Mouse (Mus musculus): Measurements from ENCODE around the gene Plscr3. TPM values are rescaled to one million over a fixed set of nuclear protein-coding genes. Genes with fewer than 3 reads are reported as not detected.
"Not testable (repeated sequence)": the region's sequence is repeated elsewhere in the genome, so short reads cannot be mapped to it uniquely, and the experiment has no call there.

Gene Plscr3
- polyA plus RNA-seq, 1 experiment from 2014 or later, result 55.1 TPM

DNA sequence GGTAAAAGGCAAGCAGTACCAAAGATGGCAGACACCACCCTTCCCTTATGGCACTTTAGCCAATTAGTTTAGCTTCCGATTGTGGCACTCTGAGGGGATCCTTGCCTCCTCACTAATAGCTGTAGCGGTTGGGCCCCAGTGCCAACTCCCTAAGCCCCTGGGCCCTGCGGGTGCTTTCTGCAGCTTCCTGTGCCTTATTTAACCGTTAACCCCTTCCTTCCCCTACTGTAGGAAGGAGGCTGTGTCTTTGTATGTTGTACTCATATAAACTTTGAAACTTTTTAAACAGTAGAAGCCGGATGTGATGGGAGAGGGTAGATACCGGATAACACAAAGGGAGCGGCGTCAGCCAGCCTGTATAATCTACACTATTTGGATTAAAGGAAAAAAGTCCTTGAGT lies 4.6 kb downstream of the Plscr3 start:
- Histone ChIP-seq H3K27me3 (no peaks in the 10 kb centered on the region), H3K9me3 (no peaks in the 10 kb centered on the region), H3K27ac (no peak overlapping the region), H3K4me2 (no peak overlapping the region), H3K4me1 (peaks cover 32% of the 10 kb centered on the region), H3K36me3 (replicated peaks) (peaks cover 40% of the 10 kb centered on the region), H3K9ac (no peak overlapping the region), H3K4me3 (replicated peaks) (no peak overlapping the region)
- ATAC-seq (ENCODE audit: low FRiP score), result no peak
- WGBS, result 81% methylated on average over 8 of the region's 8 CpGs

DNA sequence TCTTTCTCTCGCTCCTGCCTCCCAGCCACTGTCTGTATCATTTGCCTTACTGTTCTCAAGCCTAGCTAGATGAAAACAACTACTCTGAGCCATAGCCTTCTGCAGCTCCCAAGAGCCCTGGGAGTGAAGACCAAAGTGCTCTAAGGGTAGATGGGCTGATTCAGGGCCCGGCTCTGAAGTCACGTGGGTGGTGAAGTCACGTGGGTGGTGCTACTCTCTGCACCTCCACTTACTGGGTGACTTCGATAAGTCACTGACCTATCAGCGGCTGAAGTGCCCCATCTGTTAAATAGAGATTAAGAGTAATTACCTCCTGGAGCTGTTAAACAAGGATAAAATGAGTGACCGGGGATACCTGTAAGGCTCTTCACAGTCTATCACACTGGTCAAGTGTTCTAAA lies 7.8 kb downstream of the Plscr3 start:
- Histone ChIP-seq H3K9me3 (no peaks in the 10 kb centered on the region), H3K9ac (no peak overlapping the region), H3K36me3 (replicated peaks) (peaks cover 30% of the 10 kb centered on the region), H3K4me2 (no peak overlapping the region), H3K27ac (no peak overlapping the region), H3K27me3 (peaks cover 16% of the 10 kb centered on the region), H3K4me1 (peaks cover 15% of the 10 kb centered on the region), H3K4me3 (replicated peaks) (no peak overlapping the region)
- WGBS, result 79% methylated on average over 7 of the region's 7 CpGs
- no peak for ATAC-seq (ENCODE audit: low FRiP score)

DNA sequence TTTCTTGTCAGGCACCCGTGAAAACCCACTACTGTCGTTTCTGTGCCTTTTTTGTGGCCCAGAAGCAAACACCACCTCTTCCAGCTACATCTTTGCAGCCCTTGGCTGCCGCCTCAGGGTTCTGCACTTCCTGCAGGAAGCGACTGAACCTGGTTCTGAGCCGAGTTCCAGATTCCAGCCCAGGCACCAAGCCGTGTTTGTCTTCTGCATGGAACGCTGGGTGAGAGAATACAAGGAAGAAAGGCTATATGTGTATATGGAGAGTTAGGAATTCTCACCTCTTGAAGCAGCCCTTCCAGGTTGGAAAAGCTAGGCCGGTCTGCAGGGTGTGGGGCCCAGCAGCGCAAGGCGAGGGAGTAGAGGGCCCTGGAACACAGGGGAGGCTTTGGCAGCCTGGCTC lies 8.5 kb downstream of the Plscr3 start:
- 88% methylated on average over 10 of the region's 10 CpGs for WGBS
- Histone ChIP-seq H3K9me3 (no peaks in the 10 kb centered on the region), H3K27ac (0 out of 2 replicates have a peak overlapping the region, but pooled peaks have one; percentile 33), H3K4me1 (peaks cover 15% of the 10 kb centered on the region), H3K36me3 (replicated peaks) (peaks cover 23% of the 10 kb centered on the region), H3K9ac (no peak overlapping the region), H3K4me2 (no peak overlapping the region), H3K27me3 (peaks cover 23% of the 10 kb centered on the region), H3K4me3 (replicated peaks) (no peak overlapping the region)
- no peak for ATAC-seq (ENCODE audit: low FRiP score)

DNA sequence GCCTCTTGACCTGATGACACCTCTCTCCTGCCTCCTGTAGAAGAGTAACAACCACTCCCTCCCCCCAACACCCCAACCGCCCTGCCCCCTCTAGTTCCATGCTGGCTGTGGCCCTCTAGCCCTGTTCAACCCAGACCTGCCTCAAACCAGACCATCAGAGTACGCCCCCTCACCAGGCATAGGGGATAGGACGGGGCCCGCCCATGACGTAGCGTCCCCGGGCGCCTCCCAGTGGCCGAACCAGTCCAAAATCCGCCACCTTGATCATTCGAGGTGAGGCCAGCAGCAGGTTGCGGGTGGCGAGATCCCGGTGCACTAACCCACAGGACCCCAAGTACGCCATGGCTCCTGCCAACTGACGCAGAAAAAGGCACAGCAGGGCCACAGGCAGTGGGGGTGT lies 9.2 kb downstream of the Plscr3 start:
- Histone ChIP-seq H3K36me3 (replicated peaks) (peaks cover 17% of the 10 kb centered on the region), H3K4me3 (replicated peaks) (no peak overlapping the region), H3K27ac (0 out of 2 replicates have a peak overlapping the region, but pooled peaks have one; percentile 33), H3K4me1 (peaks cover 12% of the 10 kb centered on the region), H3K9me3 (no peaks in the 10 kb centered on the region), H3K4me2 (peak overlapping the region; percentile 4; the same call in 1 of the 2 replicates), H3K27me3 (peaks cover 27% of the 10 kb centered on the region), H3K9ac (no peak overlapping the region)
- 16% methylated on average over 16 of the region's 16 CpGs for WGBS
- no peak; the same call in 1 of the 2 replicates for ATAC-seq (ENCODE audit: low FRiP score)

DNA sequence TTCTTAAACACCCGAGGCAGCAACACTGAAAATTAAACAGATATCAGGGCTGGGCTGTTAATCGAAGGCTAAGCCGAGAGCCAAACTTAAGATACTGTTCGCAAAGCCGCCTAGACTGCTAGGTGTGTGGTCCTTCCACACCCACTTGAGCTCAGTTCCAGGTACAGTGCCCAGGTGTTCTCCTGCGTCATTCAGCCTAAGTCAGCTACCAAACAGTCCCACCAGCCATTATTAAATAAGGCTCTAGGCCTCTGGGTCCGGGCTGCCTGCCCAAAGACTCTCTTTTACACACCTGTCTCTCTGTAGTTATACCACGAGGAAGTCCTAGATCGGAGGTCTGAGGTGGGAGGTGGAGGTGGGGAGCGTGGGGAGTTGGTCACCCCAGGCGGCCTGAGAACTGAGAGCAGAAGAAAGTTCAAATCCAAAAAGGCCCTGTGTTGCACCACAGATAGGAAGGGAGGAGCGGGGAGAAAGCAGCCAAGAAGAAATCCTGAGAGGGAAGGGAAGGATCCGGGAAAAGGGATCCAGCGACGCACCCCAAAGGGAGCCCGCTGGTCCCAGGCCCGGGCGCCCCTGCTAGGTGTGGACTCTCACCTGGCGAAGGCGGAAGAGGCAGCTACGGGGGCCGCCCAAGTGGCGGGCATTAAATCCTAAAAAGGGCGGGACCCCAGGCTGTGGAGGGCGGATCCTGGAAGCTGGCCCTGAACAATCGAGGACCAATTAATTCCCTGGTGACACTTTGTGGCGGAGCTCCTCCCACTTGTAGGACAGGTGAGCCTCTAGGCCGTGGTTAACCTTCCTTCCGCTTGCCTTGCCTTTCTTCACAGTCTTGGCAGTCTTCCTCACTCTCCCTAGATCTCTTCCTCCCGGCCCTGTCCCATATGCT lies 12.2 kb downstream of the Plscr3 start, which contains the start of gene Tnk1:
Gene Tnk1 (minus strand): TSS at position 618 of the 886 bp plus-strand sequence.
- H3K9me3 ChIP-seq, result no peaks in the 10 kb centered on the region
- H3K4me2 ChIP-seq, result no peak within 1 kb of the TSS
- 20% methylated on average over 30 of the region's 30 CpGs for WGBS
- no peak within 1 kb of the TSS for H3K4me3 ChIP-seq (replicated peaks)
- no peak within 1 kb of the TSS for H3K27ac ChIP-seq
- H3K36me3 ChIP-seq (replicated peaks), result no peaks in the 10 kb centered on the region
- no peak within 1 kb of the TSS for H3K9ac ChIP-seq
- no peak for ATAC-seq (ENCODE audit: low FRiP score)
- H3K27me3 ChIP-seq, result peaks cover 27% of the 10 kb centered on the region
- peaks cover 7% of the 10 kb centered on the region for H3K4me1 ChIP-seq

DNA sequence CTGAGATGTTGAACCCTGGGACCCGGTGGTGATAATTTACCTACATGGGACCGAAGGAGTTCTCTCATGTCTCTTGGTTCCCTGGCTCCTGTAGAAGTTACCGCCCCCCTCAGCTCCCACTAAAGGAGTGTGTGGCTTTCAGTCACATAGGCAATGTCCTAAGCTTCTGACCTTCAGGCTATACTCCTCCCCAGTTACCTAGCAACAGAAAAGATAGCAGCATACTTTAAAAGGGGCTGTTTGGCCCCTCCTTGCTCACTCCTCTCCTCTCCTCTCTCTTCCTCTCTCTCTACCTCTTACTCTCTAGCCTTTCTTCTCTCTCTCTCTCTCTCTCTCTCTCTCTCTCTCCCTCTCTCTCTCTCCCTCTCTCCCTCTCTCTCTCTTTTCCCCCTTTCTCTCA lies 17.6 kb downstream of the Plscr3 start:
- not testable (repeated sequence) for H3K9ac ChIP-seq; ATAC-seq (ENCODE audit: low FRiP score); H3K9me3 ChIP-seq; H3K4me1 ChIP-seq; H3K36me3 ChIP-seq (replicated peaks); H3K27ac ChIP-seq; H3K4me3 ChIP-seq (replicated peaks); H3K4me2 ChIP-seq
- peaks cover 13% of the 10 kb centered on the region for H3K27me3 ChIP-seq
- 80% methylated on average over 3 of the region's 3 CpGs for WGBS

DNA sequence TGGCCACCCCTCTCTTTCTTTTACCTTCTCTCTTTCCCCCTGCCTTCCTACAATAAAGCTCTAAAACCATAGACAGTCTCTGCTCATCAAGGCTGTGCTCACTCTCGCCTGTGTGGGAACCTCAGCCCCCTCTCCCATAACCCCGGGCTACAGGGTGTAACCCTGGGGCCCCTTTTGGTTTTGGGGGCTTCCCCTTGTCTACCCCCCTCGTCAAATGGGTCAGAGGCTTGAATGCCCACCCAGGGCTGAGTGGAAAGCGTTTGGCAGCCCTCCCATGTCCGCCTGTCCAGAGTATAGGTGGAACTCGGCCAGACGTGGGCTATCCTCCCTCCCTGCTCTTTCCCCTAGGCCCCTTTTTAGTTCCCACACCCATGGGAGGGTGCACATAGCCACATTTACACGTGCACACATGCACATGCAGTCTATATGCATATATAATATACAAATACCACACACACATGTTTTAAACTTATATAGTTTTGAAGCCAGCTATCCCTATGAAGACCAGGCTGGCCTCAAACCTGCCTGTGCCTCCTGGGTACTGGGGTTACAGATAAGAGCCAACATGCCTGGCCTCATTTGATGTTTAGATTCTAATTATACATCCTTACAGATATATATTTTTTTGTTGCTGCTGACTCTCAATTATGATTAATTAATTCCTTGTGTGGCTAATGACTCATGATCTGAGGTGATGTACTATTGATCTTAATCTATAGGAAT lies 18.1 kb downstream of the Plscr3 start:
- Histone ChIP-seq H3K27ac (no peak overlapping the region), H3K9ac (no peak overlapping the region), H3K9me3 (no peaks in the 10 kb centered on the region), H3K4me2 (no peak overlapping the region), H3K4me3 (replicated peaks) (no peak overlapping the region), H3K27me3 (peaks cover 8% of the 10 kb centered on the region), H3K36me3 (replicated peaks) (no peaks in the 10 kb centered on the region), H3K4me1 (0 out of 2 replicates have a peak, but pooled peaks cover 7% of the 10 kb centered on the region)
- no peak for ATAC-seq (ENCODE audit: low FRiP score)
- WGBS, result 56% methylated on average over 8 of the region's 8 CpGs

DNA sequence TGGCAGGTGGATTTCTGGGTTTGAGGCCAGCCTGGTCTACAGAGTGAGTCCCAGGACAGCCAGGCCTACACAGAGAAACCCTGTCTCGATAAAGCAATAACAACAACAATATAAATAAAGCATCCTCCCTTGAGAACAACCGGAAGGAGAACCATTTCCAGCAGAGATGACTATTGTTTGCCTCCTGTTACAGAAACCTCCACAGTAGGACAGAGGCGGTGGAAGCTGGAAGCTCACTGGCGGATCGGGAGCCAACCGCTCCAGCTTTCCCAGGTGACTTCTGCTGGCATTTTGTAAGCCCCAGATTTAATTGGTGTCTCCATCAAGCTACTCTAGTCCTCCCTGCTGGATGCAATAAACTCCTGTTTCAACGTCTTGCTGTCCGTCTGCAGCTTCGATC lies 19.4 kb downstream of the Plscr3 start:
- Histone ChIP-seq H3K4me2 (no peak overlapping the region), H3K9me3 (no peaks in the 10 kb centered on the region), H3K4me1 (0 out of 2 replicates have a peak, but pooled peaks cover 7% of the 10 kb centered on the region), H3K27ac (no peak overlapping the region), H3K4me3 (replicated peaks) (no peak overlapping the region), H3K9ac (no peak overlapping the region), H3K36me3 (replicated peaks) (no peaks in the 10 kb centered on the region), H3K27me3 (no peaks in the 10 kb centered on the region)
- ATAC-seq (ENCODE audit: low FRiP score), result no peak
- WGBS, result 88% methylated on average over 9 of the region's 9 CpGs

DNA sequence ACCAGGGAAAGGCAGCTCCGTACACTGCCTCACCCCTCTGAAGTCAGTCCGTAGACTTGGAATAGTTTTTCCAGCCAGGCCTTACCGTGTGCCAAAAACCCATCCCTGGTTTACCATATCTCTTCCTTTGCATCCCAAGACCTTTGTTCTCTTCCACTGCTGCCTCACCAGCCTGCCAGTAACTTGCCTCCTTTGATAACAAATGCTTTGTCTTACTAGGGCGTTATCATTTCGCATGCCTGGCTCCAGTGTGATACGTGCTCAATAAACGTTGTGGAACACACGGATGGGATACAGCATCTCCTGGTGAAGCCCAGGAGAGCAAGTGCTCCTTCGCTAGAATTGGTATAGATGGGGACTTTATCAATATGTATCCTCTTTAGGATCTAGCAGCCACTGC lies 21.2 kb downstream of the Plscr3 start:
- H3K4me2 ChIP-seq, result no peak overlapping the region
- no peaks in the 10 kb centered on the region for H3K36me3 ChIP-seq (replicated peaks)
- no peak for ATAC-seq (ENCODE audit: low FRiP score)
- H3K9ac ChIP-seq, result no peak overlapping the region
- H3K9me3 ChIP-seq, result no peaks in the 10 kb centered on the region
- no peaks in the 10 kb centered on the region for H3K27me3 ChIP-seq
- H3K27ac ChIP-seq, result no peak overlapping the region
- H3K4me1 ChIP-seq, result 0 out of 2 replicates have a peak, but pooled peaks cover 7% of the 10 kb centered on the region
- no peak overlapping the region for H3K4me3 ChIP-seq (replicated peaks)
- 70% methylated on average over 9 of the region's 9 CpGs for WGBS

DNA sequence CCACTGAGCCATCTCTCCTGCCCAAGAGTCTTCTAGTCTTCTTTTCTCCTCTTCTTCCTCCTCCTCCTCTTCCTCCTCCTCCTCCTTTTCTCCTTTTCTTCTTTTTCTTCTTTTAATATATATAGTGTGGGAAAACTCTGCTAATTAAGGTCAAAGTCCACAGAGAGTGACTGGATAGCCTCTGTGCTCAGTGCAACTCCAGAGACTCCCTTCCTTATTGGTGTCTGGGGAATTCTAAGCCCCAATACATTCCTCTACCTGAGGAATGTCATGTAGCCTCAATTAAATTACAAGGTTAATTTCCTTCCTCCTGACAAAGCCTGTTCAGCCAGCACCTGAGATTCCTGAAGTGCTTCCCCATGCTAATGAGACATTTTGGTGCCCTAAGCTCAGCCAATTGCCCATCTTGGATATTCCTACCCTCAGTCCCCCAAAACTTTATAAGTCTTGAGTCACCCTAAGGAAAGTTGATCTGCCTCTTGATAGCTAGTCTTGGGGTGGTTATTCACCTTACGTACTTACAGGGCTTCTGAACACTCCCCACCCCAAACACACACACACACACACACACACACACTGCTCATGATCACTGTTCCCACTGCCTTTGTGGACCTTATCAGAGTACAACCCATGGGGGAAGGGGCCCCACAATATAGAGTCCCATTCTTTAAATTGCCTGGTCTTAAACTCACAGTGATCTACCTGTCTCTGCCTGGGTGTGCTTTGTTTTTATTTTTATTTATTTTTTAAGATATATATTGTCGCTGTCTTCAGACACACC lies 24.3 kb downstream of the Plscr3 start:
- Histone ChIP-seq H3K4me1 (0 out of 2 replicates have a peak, but pooled peaks cover 7% of the 10 kb centered on the region), H3K27me3 (no peaks in the 10 kb centered on the region), H3K4me2 (no peak overlapping the region), H3K4me3 (replicated peaks) (no peak overlapping the region), H3K9me3 (no peaks in the 10 kb centered on the region), H3K36me3 (replicated peaks) (no peaks in the 10 kb centered on the region), H3K9ac (no peak overlapping the region), H3K27ac (no peak overlapping the region)
- ATAC-seq (ENCODE audit: low FRiP score), result no peak
- 80% methylated on average over 2 of the region's 2 CpGs for WGBS

DNA sequence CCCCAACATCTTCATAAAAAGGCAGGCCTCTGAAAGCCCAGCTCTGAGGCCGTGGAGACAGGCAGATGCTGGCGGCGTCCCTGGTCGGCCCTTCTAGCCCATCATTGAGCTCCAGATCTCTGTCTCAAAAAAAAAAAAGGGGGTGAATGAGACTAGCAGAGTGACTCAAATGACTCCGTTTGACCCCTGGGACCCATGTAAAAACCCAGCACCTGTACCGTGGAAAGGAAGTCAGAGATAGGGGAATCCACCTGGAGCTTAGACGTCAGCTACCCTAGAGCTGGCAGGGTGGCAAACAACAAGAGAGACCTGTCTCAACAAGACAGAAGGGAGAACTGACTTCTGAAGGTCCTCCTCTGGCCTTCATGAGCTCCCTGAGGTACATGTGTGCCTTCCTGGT lies 25.6 kb downstream of the Plscr3 start:
- H3K4me3 ChIP-seq (replicated peaks), result no peak overlapping the region
- peaks cover 2% of the 10 kb centered on the region for H3K4me1 ChIP-seq
- H3K4me2 ChIP-seq, result no peak overlapping the region
- H3K9me3 ChIP-seq, result no peaks in the 10 kb centered on the region
- no peak overlapping the region for H3K27ac ChIP-seq
- no peak for ATAC-seq (ENCODE audit: low FRiP score)
- WGBS, result 94% methylated on average over 7 of the region's 7 CpGs
- no peaks in the 10 kb centered on the region for H3K36me3 ChIP-seq (replicated peaks)
- no peak overlapping the region for H3K9ac ChIP-seq
- H3K27me3 ChIP-seq, result no peaks in the 10 kb centered on the region

DNA sequence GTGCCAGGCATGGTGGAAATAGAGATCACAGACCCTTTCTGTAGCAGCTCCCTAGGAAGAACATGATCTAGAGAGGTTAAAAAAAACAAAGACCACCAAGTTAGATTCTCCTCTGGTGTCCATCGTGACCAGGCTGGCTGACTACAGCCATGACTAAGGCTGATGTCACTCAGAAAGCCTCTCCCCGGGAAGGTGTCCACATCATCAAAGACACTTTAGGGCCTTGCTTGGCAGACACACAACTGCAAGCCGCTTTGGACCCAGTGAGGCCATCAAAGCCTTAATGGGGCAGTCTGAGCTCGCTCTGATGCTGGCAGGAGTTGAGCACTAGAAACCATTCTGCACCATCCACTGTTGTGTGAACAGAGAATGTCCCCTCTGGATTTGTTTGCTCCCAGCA lies 26.3 kb downstream of the Plscr3 start:
- H3K36me3 ChIP-seq (replicated peaks), result no peaks in the 10 kb centered on the region
- H3K4me2 ChIP-seq, result no peak overlapping the region
- H3K27me3 ChIP-seq, result no peaks in the 10 kb centered on the region
- no peak overlapping the region for H3K9ac ChIP-seq
- H3K27ac ChIP-seq, result no peak overlapping the region
- no peak for ATAC-seq (ENCODE audit: low FRiP score)
- no peaks in the 10 kb centered on the region for H3K9me3 ChIP-seq
- H3K4me3 ChIP-seq (replicated peaks), result no peak overlapping the region
- 82% methylated on average over 4 of the region's 4 CpGs for WGBS
- peaks cover 7% of the 10 kb centered on the region for H3K4me1 ChIP-seq

Measured in forebrain, embryonic 12.5 days (tissue).